Mouse (Mus musculus) CH12.LX (cell line): ENCODE results near the gene Tm7sf2. TPM values are rescaled to one million over a fixed set of nuclear protein-coding genes. Genes with fewer than 3 reads are reported as not detected.

ENCODE experiments used
- DNase-seq: peaks from one replicate; pipeline ENCODE4 v3.0.0-alpha.2; 2013; ENCODE audit errors: extremely low read depth
- H3K27ac ChIP-seq: 2 replicates; pipeline ENCODE4 v1.5.1; 2012; ENCODE audit warnings: low read depth, mild to moderate bottlenecking, control low read depth, moderate library complexity; ENCODE audit not compliant: insufficient read depth
- H3K27me3 ChIP-seq: replicated peaks from 2 replicates; pipeline ENCODE3; 2012; ENCODE audit warnings: inconsistent platforms
- H3K36me3 ChIP-seq, 2 experiments: replicated peaks in 1 of 2; 2 replicates each; pipeline versions ENCODE3 to v1.6.1; 2012; ENCODE audit warnings: inconsistent platforms in 1 of 2, low read length in 1 of 2, mild to moderate bottlenecking in 1 of 2, mixed read lengths in 1 of 2, moderate library complexity in 1 of 2; ENCODE audit not compliant: control insufficient read depth in 1 of 2, insufficient read depth in 1 of 2
- H3K4me1 ChIP-seq, 2 experiments: 2 replicates each; pipeline ENCODE4 v1.6.1; 2012; ENCODE audit warnings: inconsistent platforms in 1 of 2, moderate library complexity in 1 of 2; ENCODE audit not compliant: insufficient read depth in 2 of 2, control insufficient read depth in 1 of 2
- H3K4me2 ChIP-seq: 2 replicates; pipeline ENCODE4 v1.6.1; 2012; ENCODE audit warnings: low read depth, mild to moderate bottlenecking, control low read depth; ENCODE audit not compliant: poor library complexity, insufficient read depth, severe bottlenecking
- H3K4me3 ChIP-seq, 3 experiments: fragments of 150-350 bp in 1 of 3; sonication (generic) in 1 of 3; replicated peaks in 1 of 3; 2 replicates each; pipeline versions ENCODE3 to v1.5.1; 2011 to 2012; ENCODE audit warnings: low read depth in 2 of 3, low read length in 2 of 3, mild to moderate bottlenecking in 2 of 3, moderate library complexity in 2 of 3, control low read depth in 1 of 3, improper control_type of control experiment in 1 of 3, inconsistent platforms in 1 of 3, mixed read lengths in 1 of 3; ENCODE audit not compliant: poor library complexity in 1 of 3
- H3K79me2 ChIP-seq: replicated peaks from 2 replicates; pipeline ENCODE4 v1.6.1; 2012; ENCODE audit warnings: mild to moderate bottlenecking, moderate library complexity; ENCODE audit not compliant: control insufficient read depth, poor library complexity, insufficient read depth, severe bottlenecking; ENCODE audit errors: extremely low read depth
- H3K9ac ChIP-seq: 2 replicates; pipeline ENCODE4 v1.6.1; 2012; ENCODE audit warnings: low read depth, mild to moderate bottlenecking, control low read depth, moderate library complexity; ENCODE audit not compliant: insufficient read depth
- H3K9me3 ChIP-seq: replicated peaks from 2 replicates; pipeline ENCODE3; 2012; ENCODE audit warnings: low read length, inconsistent platforms, mixed read lengths
- BHLHE40 ChIP-seq: IDR thresholded peaks from 2 replicates; pipeline ENCODE4 v1.6.1; 2011; ENCODE audit warnings: mild to moderate bottlenecking, low read depth, low read length, improper control_type of control experiment
- CHD1 ChIP-seq: IDR thresholded peaks from 2 replicates; pipeline ENCODE4 v1.6.1; 2012; ENCODE audit warnings: low read depth, low read length, improper control_type of control experiment, inconsistent platforms
- CHD2 ChIP-seq: IDR thresholded peaks from 2 replicates; pipeline ENCODE4 v1.6.1; 2011; ENCODE audit warnings: low read length, improper control_type of control experiment
- CTCF ChIP-seq, 2 experiments: IDR thresholded peaks in 1 of 2; conservative IDR thresholded peaks in 1 of 2; 2 replicates each; pipeline ENCODE4 v1.5.1; 2011 to 2012; ENCODE audit warnings: low read depth in 2 of 2, low read length in 2 of 2, improper control_type of control experiment in 1 of 2, inconsistent platforms in 1 of 2, mild to moderate bottlenecking in 1 of 2, moderate library complexity in 1 of 2
- ELF1 ChIP-seq: IDR thresholded peaks from 2 replicates; pipeline ENCODE4 v1.6.1; 2014; ENCODE audit warnings: low read depth, mild to moderate bottlenecking, inconsistent platforms, low read length, improper control_type of control experiment
- EP300 ChIP-seq: IDR thresholded peaks from 2 replicates; pipeline ENCODE4 v1.6.1; 2011; ENCODE audit warnings: low read length, improper control_type of control experiment
- ETS1 ChIP-seq: conservative IDR thresholded peaks from 2 replicates; pipeline ENCODE4 v1.6.1; 2012; ENCODE audit warnings: low read depth, mild to moderate bottlenecking, inconsistent platforms, low read length, improper control_type of control experiment, moderate library complexity
- GABPA ChIP-seq: IDR thresholded peaks from 2 replicates; pipeline ENCODE4 v1.6.1; 2012; ENCODE audit warnings: low read depth, low read length, improper control_type of control experiment, inconsistent platforms; ENCODE audit not compliant: insufficient replicate concordance
- HCFC1 ChIP-seq: IDR thresholded peaks from 2 replicates; pipeline ENCODE4 v1.6.1; 2012; ENCODE audit warnings: low read depth, mild to moderate bottlenecking, inconsistent platforms, low read length, improper control_type of control experiment
- IRF4 ChIP-seq: IDR thresholded peaks from 2 replicates; pipeline ENCODE4 v1.6.1; 2014; ENCODE audit warnings: low read depth, mild to moderate bottlenecking, inconsistent platforms, low read length, improper control_type of control experiment
- JUN ChIP-seq: IDR thresholded peaks from 2 replicates; pipeline ENCODE4 v1.6.1; 2011; ENCODE audit warnings: low read depth, mild to moderate bottlenecking, low read length, improper control_type of control experiment, moderate library complexity; ENCODE audit not compliant: insufficient read depth
- JUND ChIP-seq: conservative IDR thresholded peaks from 2 replicates; pipeline ENCODE4 v1.6.1; 2011; ENCODE audit warnings: low read depth, low read length, improper control_type of control experiment
- KAT2A ChIP-seq: IDR thresholded peaks from 2 replicates; pipeline ENCODE4 v1.6.1; 2012; ENCODE audit warnings: low read length, improper control_type of control experiment, inconsistent platforms; ENCODE audit not compliant: insufficient replicate concordance
- MAZ ChIP-seq: IDR thresholded peaks from 2 replicates; pipeline ENCODE4 v1.6.1; 2012; ENCODE audit warnings: low read depth, mild to moderate bottlenecking, inconsistent platforms, low read length, improper control_type of control experiment, moderate library complexity
- MEF2A ChIP-seq: IDR thresholded peaks from 2 replicates; pipeline ENCODE4 v1.6.1; 2014; ENCODE audit warnings: low read depth, mild to moderate bottlenecking, inconsistent platforms, low read length, improper control_type of control experiment, borderline replicate concordance
- MXI1 ChIP-seq: IDR thresholded peaks from 2 replicates; pipeline ENCODE4 v1.6.1; 2011; ENCODE audit warnings: mild to moderate bottlenecking, low read depth, low read length, improper control_type of control experiment
- NELFE ChIP-seq: IDR thresholded peaks from 2 replicates; pipeline ENCODE4 v1.6.1; 2011; ENCODE audit warnings: low read depth, low read length, improper control_type of control experiment
- NRF1 ChIP-seq: IDR thresholded peaks from 2 replicates; pipeline ENCODE4 v1.6.1; 2014; ENCODE audit warnings: low read depth, mild to moderate bottlenecking, inconsistent platforms, low read length, improper control_type of control experiment, moderate library complexity
- PAX5 ChIP-seq: IDR thresholded peaks from 2 replicates; pipeline ENCODE4 v1.6.1; 2012; ENCODE audit warnings: low read length, inconsistent platforms, mixed read lengths
- POLR2A ChIP-seq: IDR thresholded peaks from 2 replicates; pipeline ENCODE4 v1.6.1; 2011; ENCODE audit warnings: low read depth, mild to moderate bottlenecking, improper control_type of control experiment, low read length
- POLR2AphosphoS2 ChIP-seq: IDR thresholded peaks from 2 replicates; pipeline ENCODE4 v1.6.1; 2011; ENCODE audit warnings: low read depth, low read length, improper control_type of control experiment
- RAD21 ChIP-seq: IDR thresholded peaks from 2 replicates; pipeline ENCODE4 v1.6.1; 2011; ENCODE audit warnings: low read depth, mild to moderate bottlenecking, low read length, improper control_type of control experiment, moderate library complexity
- RCOR1 ChIP-seq: conservative IDR thresholded peaks from 2 replicates; pipeline ENCODE4 v1.6.1; 2012; ENCODE audit warnings: low read depth, mild to moderate bottlenecking, inconsistent platforms, low read length, improper control_type of control experiment
- SIN3A ChIP-seq: IDR thresholded peaks from 2 replicates; pipeline ENCODE4 v1.6.1; 2012; ENCODE audit warnings: low read length, improper control_type of control experiment, inconsistent platforms
- SMC3 ChIP-seq: IDR thresholded peaks from 2 replicates; pipeline ENCODE4 v1.6.1; 2011; ENCODE audit warnings: low read depth, low read length, improper control_type of control experiment
- TBP ChIP-seq: conservative IDR thresholded peaks from 2 replicates; pipeline ENCODE4 v1.6.1; 2011; ENCODE audit warnings: low read depth, low read length, improper control_type of control experiment
- TCF12 ChIP-seq: IDR thresholded peaks from 2 replicates; pipeline ENCODE4 v1.6.1; 2014; ENCODE audit warnings: low read depth, mild to moderate bottlenecking, inconsistent platforms, low read length, improper control_type of control experiment
- UBTF ChIP-seq: IDR thresholded peaks from 2 replicates; pipeline ENCODE4 v1.6.1; 2012; ENCODE audit warnings: low read depth, mild to moderate bottlenecking, inconsistent platforms, low read length, improper control_type of control experiment, moderate library complexity
- USF1 ChIP-seq: IDR thresholded peaks from 2 replicates; pipeline ENCODE4 v1.6.1; 2014; ENCODE audit warnings: low read depth, mild to moderate bottlenecking, inconsistent platforms, low read length, improper control_type of control experiment
- USF2 ChIP-seq: conservative IDR thresholded peaks from 2 replicates; pipeline ENCODE4 v1.6.1; 2011; ENCODE audit warnings: low read depth, low read length, improper control_type of control experiment
- ZC3H11A ChIP-seq: IDR thresholded peaks from 2 replicates; pipeline ENCODE4 v1.6.1; 2012; ENCODE audit warnings: low read depth, mild to moderate bottlenecking, inconsistent platforms, low read length, improper control_type of control experiment
- ZKSCAN1 ChIP-seq: IDR thresholded peaks from 2 replicates; pipeline ENCODE4 v1.6.1; 2012; ENCODE audit warnings: low read depth, inconsistent platforms, low read length, improper control_type of control experiment, borderline replicate concordance
- ZMIZ1 ChIP-seq: IDR thresholded peaks from 2 replicates; pipeline ENCODE4 v1.6.1; 2012; ENCODE audit warnings: low read depth, mild to moderate bottlenecking, inconsistent platforms, low read length, improper control_type of control experiment
- ZNF384 ChIP-seq: IDR thresholded peaks from 2 replicates; pipeline ENCODE4 v1.6.1; 2012; ENCODE audit warnings: low read depth, low read length, improper control_type of control experiment, inconsistent platforms
- dilution Hi-C: fragments of 300-500 bp; cut with MboI; formaldehyde crosslinking; loops from 2 replicates; pipeline ENCODE4 v1.14.3; 2020; ENCODE audit warnings: low sequenced_read_pairs; ENCODE audit not compliant: extremely low pct_unique_long_range_greater_than_20kb, extremely low pct_ligation_motif_present
- in situ Hi-C: fragments of 300-500 bp; cut with MboI; formaldehyde crosslinking; loops from 3 replicates; pipeline ENCODE4 v1.14.3; 2019; ENCODE audit warnings: low sequenced_read_pairs, low pct_ligation_motif_present, low pct_unique_long_range_greater_than_20kb, mixed read lengths
- polyA plus RNA-seq: library from polyadenylated mRNA; unstranded; fragments of >175 nt; gene quantifications from 2 replicates; pipeline ENCODE4 v1.2.1, GENCODE M21; 2012; ENCODE audit warnings: low read depth; ENCODE audit not compliant: insufficient read length
- total RNA-seq, 2 experiments: library from RNA; depleted of rRNA; stranded (reverse); fragments of 300-350 nt in 1 of 2; fragments of >200 nt in 1 of 2; gene quantifications; 2 replicates each; pipeline ENCODE4 v1.2.3; 2012 to 2014

Gene Tm7sf2
- total and polyA plus RNA-seq, 3 experiments: 10.8 to 15.1 (median 11.7) TPM

DNA sequence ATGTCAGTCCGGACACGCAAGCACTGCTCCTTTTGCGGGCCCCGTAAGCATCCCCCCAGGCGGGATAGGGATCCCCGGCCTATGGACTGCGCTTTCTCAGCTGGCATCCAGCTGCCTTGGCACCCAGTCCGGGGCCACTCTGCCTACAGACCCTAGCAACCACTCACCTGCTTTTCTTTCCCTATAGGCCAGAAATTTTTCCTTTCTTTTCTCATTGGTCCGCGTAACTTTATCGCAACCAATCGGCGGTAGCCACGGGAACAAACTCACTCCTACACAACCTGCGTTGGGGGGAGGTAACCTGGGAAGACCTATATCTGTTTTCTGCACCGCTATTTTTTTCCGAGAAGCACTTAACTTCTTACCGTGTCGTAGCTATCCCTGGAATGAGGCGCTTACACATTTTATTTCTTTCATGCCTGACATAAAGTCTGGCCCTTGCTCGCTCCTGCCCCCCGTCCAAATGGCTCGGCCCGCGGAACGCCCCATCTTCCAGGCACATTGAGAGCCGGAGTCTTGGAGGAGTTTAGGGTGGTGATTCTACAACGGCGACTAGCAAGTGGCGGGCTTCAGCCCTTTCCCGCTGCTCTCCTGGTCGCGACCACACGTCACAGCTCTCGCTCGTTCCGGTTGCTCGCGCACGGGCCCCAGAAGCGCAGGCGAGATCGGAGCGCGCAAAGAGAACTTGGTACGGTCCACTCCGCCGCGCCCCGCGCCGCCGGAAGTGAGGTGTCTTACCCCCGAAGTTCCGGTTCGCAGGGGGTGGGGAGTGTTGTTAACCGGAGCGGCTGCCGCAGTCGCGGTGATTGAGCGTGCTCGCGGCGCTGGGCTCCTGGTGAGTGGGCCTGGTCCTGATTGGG lies 21.6 kb downstream of the Tm7sf2 start, which contains the start of gene Syvn1:
Gene Syvn1 (plus strand): TSS at position 283 of the 860 bp plus-strand sequence.
- peaks cover 36 to 58% of the 10 kb centered on the region in 2 experiments for H3K4me1 ChIP-seq
- in situ Hi-C loops: no loop called here

DNA sequence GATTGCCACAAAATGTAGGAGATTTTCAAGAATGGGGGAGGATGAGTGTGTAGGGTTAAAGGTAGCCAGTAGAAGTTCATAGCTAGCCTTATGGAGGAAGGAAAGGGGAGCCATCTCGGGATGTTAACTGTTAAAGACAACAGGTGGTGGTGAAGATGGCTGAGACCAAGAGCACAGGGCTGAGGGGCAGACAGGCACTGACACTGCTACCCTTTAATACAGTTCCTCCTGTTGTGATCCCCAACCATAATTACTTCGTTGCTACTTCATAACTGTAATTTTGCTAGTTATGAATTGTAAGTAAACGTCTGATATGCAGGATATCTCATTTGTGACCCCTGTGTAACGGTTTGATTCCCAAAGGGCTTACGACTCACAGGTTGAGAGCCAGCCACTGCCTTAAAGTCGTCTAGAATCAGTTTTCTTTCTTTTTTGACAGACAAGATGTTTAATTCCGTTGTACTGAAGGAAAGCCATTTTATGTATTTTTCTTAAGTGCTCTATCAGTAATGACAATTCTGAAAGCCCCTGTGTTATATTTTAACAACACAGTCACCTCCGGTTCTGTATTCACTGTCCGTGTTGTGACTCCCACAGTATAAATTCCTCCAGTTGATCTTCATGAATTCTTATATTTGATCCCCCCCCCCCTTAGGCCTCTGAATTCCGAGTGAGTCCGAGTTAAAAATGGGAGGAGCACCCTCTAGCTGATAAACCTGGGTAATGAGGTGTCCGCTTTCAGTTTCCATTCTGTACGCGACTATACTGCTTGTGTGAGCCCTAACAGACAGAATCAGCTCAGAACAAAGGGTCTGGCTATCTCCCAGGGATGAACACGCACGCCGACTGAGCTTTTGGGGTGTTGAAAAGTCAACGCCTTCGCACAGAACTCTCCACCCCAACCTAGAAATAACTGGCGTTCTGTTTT lies 22.5 kb downstream of the Tm7sf2 start:
- TF ChIP-seq MAZ (no peak), TBP (peak; percentile 57), CTCF (conservative IDR thresholded peaks at IDR 0.05 in 1 of 2, IDR thresholded peaks at IDR 0.05 in 1 of 2; ENCODE audit: low read depth in 2 of 2, low read length in 2 of 2) (peak in 1 of 2 experiments; percentile 34; a peak in 2 of 4 replicates), IRF4 (peak; percentile 53; the same call in 1 of the 2 replicates)
- Histone ChIP-seq H3K4me3 (peak overlapping the region; percentile 82 to 99 (median 98)), H3K4me2 (peak overlapping the region; percentile 59), H3K36me3 (peaks cover 23 to 26% of the 10 kb centered on the region in 2 experiments), H3K9ac (peak overlapping the region; percentile 97), H3K27ac (peak overlapping the region; percentile 99), H3K27me3 (no peaks in the 10 kb centered on the region), H3K79me2 (peaks cover 36% of the 10 kb centered on the region), H3K9me3 (no peaks in the 10 kb centered on the region), H3K4me1 (peaks cover 29 to 52% of the 10 kb centered on the region in 2 experiments)
- in situ Hi-C loops (no loop called here), dilution Hi-C loops (no loop called here)
- peak; percentile 65 for DNase-seq

More for the DNA sequence above, 21.6 kb downstream of the Tm7sf2 start, which contains the start of gene Syvn1:
- peak within 1 kb of the TSS; percentile 99 for H3K27ac ChIP-seq
- H3K79me2 ChIP-seq: peaks cover 41% of the 10 kb centered on the region
- peak; percentile 96 for DNase-seq
- TF ChIP-seq ETS1 (no peak; the same call in 1 of the 2 replicates), RAD21 (no peak), PAX5 (peak; percentile 57; the same call in 1 of the 2 replicates), POLR2A (peak; percentile 78), ZKSCAN1 (no peak; the same call in 1 of the 2 replicates), HCFC1 (peak; percentile 75), CHD2 (peak; percentile 98), CTCF (conservative IDR thresholded peaks at IDR 0.05 in 1 of 2, IDR thresholded peaks at IDR 0.05 in 1 of 2; ENCODE audit: low read depth in 2 of 2, low read length in 2 of 2) (no peak), CHD1 (peak; percentile 97), KAT2A (0 out of 2 replicates have a peak, but pooled peaks have one; percentile 62), USF1 (no peak), ELF1 (peak; percentile 76), EP300 (no peak), TCF12 (peak; percentile 66), USF2 (no peak), MEF2A (no peak; the same call in 1 of the 2 replicates), SMC3 (no peak), ZC3H11A (no peak), SIN3A (peak; percentile 84), POLR2AphosphoS2 (peak; percentile 96), GABPA (no peak), UBTF (no peak), BHLHE40 (peak; percentile 26; the same call in 1 of the 2 replicates), RCOR1 (no peak), NRF1 (peak; percentile 64), IRF4 (0 out of 2 replicates have a peak, but pooled peaks have one; percentile 19), ZNF384 (peak; percentile 66; the same call in 1 of the 2 replicates), NELFE (peak; percentile 59), TBP (peak; percentile 96), MXI1 (peak; percentile 59), ZMIZ1 (peak; percentile 91), MAZ (peak; percentile 84; the same call in 1 of the 2 replicates), JUN (no peak), JUND (no peak; the same call in 1 of the 2 replicates)
- no peaks in the 10 kb centered on the region for H3K27me3 ChIP-seq
- dilution Hi-C loops: no loop called here
- H3K4me2 ChIP-seq: peak within 1 kb of the TSS; percentile 93
- no peaks in the 10 kb centered on the region for H3K9me3 ChIP-seq
- peaks cover 32 to 35% of the 10 kb centered on the region in 2 experiments for H3K36me3 ChIP-seq
- H3K9ac ChIP-seq: peak within 1 kb of the TSS; percentile 97
- peak within 1 kb of the TSS; percentile 82 to 99 (median 98) for H3K4me3 ChIP-seq
